Mouse (Mus musculus) adrenal gland, adult 2 months (tissue): Measurements from ENCODE around the gene Hoxb8. TPM values are rescaled to one million over a fixed set of nuclear protein-coding genes. Genes with fewer than 3 reads are reported as not detected.

Source experiments
- DNase-seq: peaks from one replicate; pipeline ENCODE4 v3.0.0; 2021
- polyA plus RNA-seq: library from polyadenylated mRNA; depleted of rRNA; stranded (reverse); fragments of >200 nt; gene quantifications from 2 replicates; pipeline ENCODE4 v1.2.3, GENCODE M21; 2012
- total RNA-seq, 2 experiments: library from RNA; stranded (reverse); gene quantifications; 2 replicates each; pipeline ENCODE4 v1.2.3; 2021

Hoxb8 gene
- total and polyA plus RNA-seq, 3 experiments = 67.3 to 428 (median 93.9) TPM

- no peak for DNase-seq
These were observed 14.4 kb upstream of the Hoxb8 start for GRCm38 (mm10) chr11:96267021-96267920.

- no peak for DNase-seq
These were observed 13.5 kb upstream of the Hoxb8 start for GRCm38 (mm10) chr11:96268031-96268745.

- peak; percentile 94 for DNase-seq
These were observed 11.8 kb upstream of the Hoxb8 start for GRCm38 (mm10) chr11:96269869-96270268.

GRCm38 (mm10) chr11:96270996-96271540 is 10.6 kb upstream of the Hoxb8 start, which contains the start of gene Hoxb9:
TSS of gene Hoxb9 (plus strand) at chr11:96271457.
- DNase-seq = peak; percentile 96

GRCm38 (mm10) chr11:96271541-96272011 is 10.1 kb upstream of the Hoxb8 start:
- DNase-seq = peak; percentile 86

- DNase-seq = peak; percentile 76
These were observed 9.4 kb upstream of the Hoxb8 start for GRCm38 (mm10) chr11:96272024-96272921.

- peak; percentile 59 for DNase-seq
These were observed 7.3 kb upstream of the Hoxb8 start for GRCm38 (mm10) chr11:96274428-96274827.

GRCm38 (mm10) chr11:96275896-96276295 is 5.8 kb upstream of the Hoxb8 start:
- DNase-seq = peak; percentile 81

GRCm38 (mm10) chr11:96277151-96278044 is 4.3 kb upstream of the Hoxb8 start:
- peak; percentile 76 for DNase-seq

GRCm38 (mm10) chr11:96278324-96278723 is 3.4 kb upstream of the Hoxb8 start:
- peak; percentile 52 for DNase-seq

- peak; percentile 94 for DNase-seq
These were observed 2.9 kb upstream of the Hoxb8 start for GRCm38 (mm10) chr11:96278773-96279172.

GRCm38 (mm10) chr11:96279421-96280233 is 2.1 kb upstream of the Hoxb8 start:
- peak; percentile 79 for DNase-seq

GRCm38 (mm10) chr11:96280399-96281378 is 1.0 kb upstream of the Hoxb8 start:
- DNase-seq = peak; percentile 68

- DNase-seq = peak; percentile 62
These were observed 309 bp upstream of the Hoxb8 start for GRCm38 (mm10) chr11:96281396-96281795.

- DNase-seq = no peak
These were observed 1.2 kb downstream of the Hoxb8 start for GRCm38 (mm10) chr11:96282795-96283430.

GRCm38 (mm10) chr11:96284041-96284749 is 2.5 kb downstream of the Hoxb8 start:
- DNase-seq = peak; percentile 78
